Mouse (Mus musculus) brown adipose tissue, adult 24 weeks (tissue): ENCODE measurements around the gene Hmga2. TPM values are rescaled to one million over a fixed set of nuclear protein-coding genes. Genes with fewer than 3 reads are reported as not detected.

Experiments
- H3K27ac ChIP-seq: fragments of 200-500 bp; replicated peaks from 2 replicates; pipeline ENCODE4 v1.5.1; 2012; ENCODE audit warnings: low read depth, mild to moderate bottlenecking, low read length
- H3K4me1 ChIP-seq: fragments of 200-500 bp; 2 replicates; pipeline ENCODE4 v1.6.1; 2012; ENCODE audit warnings: low read length, mixed read lengths; ENCODE audit not compliant: control insufficient read depth, insufficient read depth, insufficient read length
- H3K4me3 ChIP-seq: fragments of 200-500 bp; 2 replicates; pipeline ENCODE4 v1.5.1; 2012; ENCODE audit warnings: low read depth, mild to moderate bottlenecking, low read length, moderate library complexity; ENCODE audit not compliant: insufficient read depth
- polyA plus RNA-seq: library from polyadenylated mRNA; stranded (reverse); fragments of >200 nt; gene quantifications from 2 replicates; pipeline ENCODE4 v1.2.4, GENCODE M21; 2012; ENCODE audit not compliant: missing spikeins, insufficient read depth, insufficient read length

Gene Hmga2
- polyA plus RNA-seq, 1 experiment: not detected

GRCm38 (mm10) chr10:120399846-120400510, 76.3 kb downstream of the Hmga2 start:
- Histone ChIP-seq H3K4me1 (no peaks in the 10 kb centered on the region), H3K4me3 (no peak overlapping the region), H3K27ac (no peak overlapping the region)

GRCm38 (mm10) chr10:120398745-120399144, 77.5 kb downstream of the Hmga2 start:
- no peak overlapping the region for H3K27ac ChIP-seq
- no peaks in the 10 kb centered on the region for H3K4me1 ChIP-seq
- H3K4me3 ChIP-seq: no peak overlapping the region

- Histone ChIP-seq H3K4me1 (no peaks in the 10 kb centered on the region), H3K4me3 (no peak overlapping the region), H3K27ac (no peak overlapping the region)
Measured at GRCm38 (mm10) chr10:120397211-120397631, 79.0 kb downstream of the Hmga2 start.

- Histone ChIP-seq H3K4me3 (no peak overlapping the region), H3K4me1 (no peaks in the 10 kb centered on the region), H3K27ac (no peak overlapping the region)
Measured at GRCm38 (mm10) chr10:120395550-120395949, 80.7 kb downstream of the Hmga2 start.

GRCm38 (mm10) chr10:120394740-120395139, 81.5 kb downstream of the Hmga2 start:
- no peak overlapping the region for H3K27ac ChIP-seq
- H3K4me1 ChIP-seq: no peaks in the 10 kb centered on the region
- no peak overlapping the region for H3K4me3 ChIP-seq

GRCm38 (mm10) chr10:120391971-120392716, 84.1 kb downstream of the Hmga2 start:
- H3K27ac ChIP-seq: no peak overlapping the region
- H3K4me3 ChIP-seq: no peak overlapping the region
- H3K4me1 ChIP-seq: 0 out of 2 replicates have a peak, but pooled peaks cover 3% of the 10 kb centered on the region

- no peak overlapping the region for H3K27ac ChIP-seq
- H3K4me1 ChIP-seq: 0 out of 2 replicates have a peak, but pooled peaks cover 3% of the 10 kb centered on the region
- no peak overlapping the region for H3K4me3 ChIP-seq
Measured at GRCm38 (mm10) chr10:120390912-120391835, 85.1 kb downstream of the Hmga2 start.

- Histone ChIP-seq H3K4me3 (no peak overlapping the region), H3K4me1 (0 out of 2 replicates have a peak, but pooled peaks cover 3% of the 10 kb centered on the region), H3K27ac (no peak overlapping the region)
Measured at GRCm38 (mm10) chr10:120389707-120390106, 86.6 kb downstream of the Hmga2 start.

- H3K27ac ChIP-seq: no peak overlapping the region
- H3K4me1 ChIP-seq: 0 out of 2 replicates have a peak, but pooled peaks cover 3% of the 10 kb centered on the region
- H3K4me3 ChIP-seq: no peak overlapping the region
Measured at GRCm38 (mm10) chr10:120388966-120389365, 87.3 kb downstream of the Hmga2 start.

- no peak overlapping the region for H3K27ac ChIP-seq
- 0 out of 2 replicates have a peak, but pooled peaks cover 3% of the 10 kb centered on the region for H3K4me1 ChIP-seq
- H3K4me3 ChIP-seq: no peak overlapping the region
Measured at GRCm38 (mm10) chr10:120388400-120388871, 87.8 kb downstream of the Hmga2 start.

- Histone ChIP-seq H3K4me1 (0 out of 2 replicates have a peak, but pooled peaks cover 3% of the 10 kb centered on the region), H3K4me3 (no peak overlapping the region), H3K27ac (no peak overlapping the region)
Measured at GRCm38 (mm10) chr10:120387105-120387504, 89.2 kb downstream of the Hmga2 start.

GRCm38 (mm10) chr10:120384797-120385600, 91.3 kb downstream of the Hmga2 start:
- no peak overlapping the region for H3K27ac ChIP-seq

GRCm38 (mm10) chr10:120384040-120384439, 92.2 kb downstream of the Hmga2 start:
- Histone ChIP-seq H3K27ac (no peak overlapping the region), H3K4me1 (0 out of 2 replicates have a peak, but pooled peaks cover 3% of the 10 kb centered on the region), H3K4me3 (no peak overlapping the region)

More at GRCm38 (mm10) chr10:120384797-120385600, 91.3 kb downstream of the Hmga2 start:
- Histone ChIP-seq H3K4me1 (0 out of 2 replicates have a peak, but pooled peaks cover 3% of the 10 kb centered on the region), H3K4me3 (no peak overlapping the region)

- H3K4me3 ChIP-seq: no peak overlapping the region
- no peak overlapping the region for H3K27ac ChIP-seq
Measured at GRCm38 (mm10) chr10:120377795-120378194, 98.5 kb downstream of the Hmga2 start.

More at GRCm38 (mm10) chr10:120377795-120378194, 98.5 kb downstream of the Hmga2 start:
- peaks cover 8% of the 10 kb centered on the region; the same call in 1 of the 2 replicates for H3K4me1 ChIP-seq
